Mouse (Mus musculus) layer of hippocampus, adult 11-12 months (tissue): ENCODE measurements around the gene Wdr59.

Source experiments
- DNase-seq: peaks from one replicate; pipeline ENCODE4 v3.0.0; 2022; ENCODE audit warnings: low spot score

Wdr59 gene

GRCm38 (mm10) chr8:111491191-111491590, 30.7 kb downstream of the Wdr59 start:
- no peak for DNase-seq

GRCm38 (mm10) chr8:111490034-111490591, 31.8 kb downstream of the Wdr59 start:
- no peak for DNase-seq

- no peak for DNase-seq
Measured at GRCm38 (mm10) chr8:111480691-111481090, 41.2 kb downstream of the Wdr59 start.

GRCm38 (mm10) chr8:111477761-111478465, 44.0 kb downstream of the Wdr59 start:
- DNase-seq, result no peak

GRCm38 (mm10) chr8:111471526-111472081, 50.3 kb downstream of the Wdr59 start:
- no peak for DNase-seq

- peak; percentile 21 for DNase-seq
Measured at GRCm38 (mm10) chr8:111469013-111469412, 52.9 kb downstream of the Wdr59 start.

GRCm38 (mm10) chr8:111465341-111465740, 56.6 kb downstream of the Wdr59 start:
- no peak for DNase-seq

- no peak for DNase-seq
Measured at GRCm38 (mm10) chr8:111464526-111464925, 57.4 kb downstream of the Wdr59 start.

- DNase-seq, result no peak
Measured at GRCm38 (mm10) chr8:111449671-111450070, 72.2 kb downstream of the Wdr59 start.

- DNase-seq, result no peak
Measured at GRCm38 (mm10) chr8:111445960-111446660, 75.8 kb downstream of the Wdr59 start.

GRCm38 (mm10) chr8:111445558-111445957, 76.3 kb downstream of the Wdr59 start:
- DNase-seq, result no peak

- no peak for DNase-seq
Measured at GRCm38 (mm10) chr8:111444245-111444644, 77.6 kb downstream of the Wdr59 start.

- DNase-seq, result peak; percentile 87
Measured at GRCm38 (mm10) chr8:111439189-111439588, 82.7 kb downstream of the Wdr59 start.

- no peak for DNase-seq
Measured at GRCm38 (mm10) chr8:111435071-111435828, 86.6 kb downstream of the Wdr59 start.

GRCm38 (mm10) chr8:111424646-111425045, 97.2 kb downstream of the Wdr59 start:
- peak; percentile 31 for DNase-seq

- DNase-seq, result no peak
Measured at GRCm38 (mm10) chr8:111424181-111424580, 97.7 kb downstream of the Wdr59 start.

GRCm38 (mm10) chr8:111422614-111423013, 99.3 kb downstream of the Wdr59 start:
- DNase-seq, result no peak

GRCm38 (mm10) chr8:111419171-111419570, 102.7 kb downstream of the Wdr59 start:
- no peak for DNase-seq

- peak; percentile 5 for DNase-seq
Measured at GRCm38 (mm10) chr8:111418601-111419000, 103.3 kb downstream of the Wdr59 start.

- no peak for DNase-seq
Measured at GRCm38 (mm10) chr8:111417222-111417621, 104.7 kb downstream of the Wdr59 start.

- no peak for DNase-seq
Measured at GRCm38 (mm10) chr8:111403391-111403790, 118.5 kb downstream of the Wdr59 start.
